Mouse (Mus musculus) left cerebral cortex, postnatal 25 days (tissue): Measurements from ENCODE around the gene Cirbp. TPM values are rescaled to one million over a fixed set of nuclear protein-coding genes. Genes with fewer than 3 reads are reported as not detected.
"Not testable (repeated sequence)": the region's sequence is repeated elsewhere in the genome, so short reads cannot be mapped to it uniquely, and the experiment has no call there.

Experiments
- DNase-seq, 2 experiments: peaks; one replicate each; pipeline ENCODE4 v3.0.0; 2022; ENCODE audit warnings: low spot score in 2 of 2, mixed read lengths in 1 of 2
- intact Hi-C: fragments of 180-260 bp; cut with DNase I; formaldehyde crosslinking; loops from one replicate; pipeline ENCODE4 v1.15.1; 2025
- total RNA-seq, 2 experiments: library from RNA; stranded (reverse); gene quantifications; 2 replicates each; pipeline ENCODE4 v1.2.3; 2021

Cirbp gene
- total RNA-seq, 2 experiments from 2014 or later: 77.3 to 90.1 TPM

GRCm38 (mm10) chr10:80190491-80191051, 24.8 kb downstream of the Cirbp start:
- peak; percentile 42 to 49 for DNase-seq
- intact Hi-C loops: no loop called here

GRCm38 (mm10) chr10:80193976-80194375, 28.2 kb downstream of the Cirbp start:
- intact Hi-C loops: no loop called here
- DNase-seq: no peak

DNA sequence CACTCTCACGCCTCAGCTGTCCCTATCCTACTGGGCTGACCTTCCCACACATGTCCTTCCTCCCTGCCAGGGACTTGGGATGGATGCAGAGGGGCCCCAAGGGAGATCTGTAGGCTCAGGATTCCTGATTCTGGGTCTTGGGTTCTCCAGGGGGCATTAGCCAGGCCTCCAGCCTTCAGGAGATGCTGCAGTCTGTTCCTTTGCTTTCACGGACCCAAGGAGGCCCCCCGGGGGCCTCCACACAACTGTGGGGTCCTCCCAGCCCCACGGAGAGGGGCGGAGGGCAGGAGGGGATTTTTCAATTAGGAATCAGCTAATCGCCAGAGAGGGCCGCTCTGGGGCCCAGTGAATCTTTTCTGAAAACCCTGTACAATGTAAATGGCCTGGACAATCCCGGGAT, 28.7 kb downstream of the Cirbp start:
- DNase-seq: no peak
- intact Hi-C loops: no loop called here

DNA sequence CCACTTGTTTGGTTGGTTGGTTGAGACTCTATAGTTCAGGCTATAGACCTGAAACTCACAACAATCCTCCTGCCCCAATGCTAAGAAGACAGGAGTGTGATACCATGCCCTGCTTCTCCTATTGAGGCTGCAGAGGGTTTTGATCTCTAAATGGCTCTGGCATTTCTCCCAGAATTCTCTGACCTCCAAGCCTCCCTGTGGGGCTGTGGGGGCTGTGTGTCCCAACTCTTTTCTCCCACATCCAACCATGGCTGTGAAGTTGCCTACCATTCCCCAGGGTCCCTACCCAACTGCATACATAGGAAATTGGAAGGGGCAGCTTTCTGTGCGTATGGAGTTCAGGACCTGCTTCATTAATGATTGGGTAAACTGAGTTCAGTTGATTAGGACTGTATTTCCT, 30.4 kb downstream of the Cirbp start:
- no peak for DNase-seq
- intact Hi-C loops: no loop called here

DNA sequence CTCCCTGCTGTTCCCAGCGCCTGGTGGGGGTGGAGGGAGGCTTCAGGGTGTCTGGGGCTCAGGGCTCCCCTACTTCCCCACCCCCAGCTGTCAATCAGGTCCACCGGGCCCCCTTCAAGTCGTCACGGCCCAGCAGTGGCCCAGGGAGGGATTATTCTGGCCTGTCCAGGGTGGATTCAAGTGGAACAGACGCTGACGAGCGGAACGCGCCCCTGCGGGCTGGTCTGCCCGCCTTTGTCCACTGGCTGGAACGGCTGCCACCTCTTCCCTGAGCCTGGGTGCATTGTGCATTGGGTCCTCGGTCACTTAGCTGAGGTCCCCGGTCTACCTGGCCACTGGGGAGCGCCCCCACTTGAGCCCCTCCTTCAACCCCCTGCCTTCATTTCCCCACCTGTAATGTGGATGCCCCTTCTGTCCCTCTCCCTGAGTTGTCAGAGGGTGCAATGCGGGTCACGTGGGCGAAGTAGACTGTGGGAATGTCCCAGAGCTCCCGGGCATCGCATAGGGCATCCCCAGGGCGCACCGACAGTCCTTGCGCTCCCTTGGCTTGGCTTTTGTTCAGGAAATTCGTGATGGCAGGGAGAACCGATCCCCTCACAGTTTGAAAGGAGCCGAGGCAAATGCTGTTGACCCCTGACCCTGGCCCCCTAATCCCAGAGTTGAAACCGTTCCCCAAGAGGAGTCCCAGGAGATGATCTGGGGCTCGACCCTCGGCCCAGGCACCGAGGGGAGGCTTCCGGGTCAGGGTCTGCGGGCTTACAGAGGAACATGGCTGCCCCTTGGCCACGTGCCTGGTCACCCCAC, 31.2 kb downstream of the Cirbp start:
- DNase-seq: no peak
- intact Hi-C loops: no loop called here

- peak; percentile 78 to 85 for DNase-seq
- intact Hi-C loops: loop anchor here (1.0 kb wide), 1 partner anchor 46 kb away; no protein-coding TSS in a partner anchor
Measured at GRCm38 (mm10) chr10:80199440-80200008, 33.7 kb downstream of the Cirbp start.

- DNase-seq: no peak
- intact Hi-C loops: no loop called here
Measured at GRCm38 (mm10) chr10:80200485-80200884, 34.7 kb downstream of the Cirbp start.

- DNase-seq: no peak
- intact Hi-C loops: no loop called here
Measured at GRCm38 (mm10) chr10:80204055-80204454, 38.3 kb downstream of the Cirbp start.

DNA sequence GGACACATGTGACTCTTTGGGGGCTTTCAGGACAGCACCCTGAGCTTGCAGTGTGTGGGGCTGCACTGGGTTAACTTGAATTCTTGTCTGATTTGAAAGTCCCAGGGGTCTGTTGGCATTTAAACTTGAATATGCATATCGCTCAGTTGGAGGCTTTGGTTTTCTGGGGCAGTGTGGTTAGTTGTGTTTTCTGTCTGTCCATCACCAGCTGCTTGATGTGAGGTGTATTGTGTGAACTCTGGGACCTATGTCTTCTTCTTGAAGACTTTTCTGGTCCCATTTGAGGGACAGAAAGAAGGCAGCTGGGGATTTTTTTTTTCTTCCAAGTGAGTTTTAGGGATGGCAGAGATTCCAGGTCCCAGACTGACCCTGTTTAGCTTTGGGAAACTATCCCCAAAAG, 41.4 kb downstream of the Cirbp start:
- intact Hi-C loops: no loop called here
- DNase-seq: no peak

DNA sequence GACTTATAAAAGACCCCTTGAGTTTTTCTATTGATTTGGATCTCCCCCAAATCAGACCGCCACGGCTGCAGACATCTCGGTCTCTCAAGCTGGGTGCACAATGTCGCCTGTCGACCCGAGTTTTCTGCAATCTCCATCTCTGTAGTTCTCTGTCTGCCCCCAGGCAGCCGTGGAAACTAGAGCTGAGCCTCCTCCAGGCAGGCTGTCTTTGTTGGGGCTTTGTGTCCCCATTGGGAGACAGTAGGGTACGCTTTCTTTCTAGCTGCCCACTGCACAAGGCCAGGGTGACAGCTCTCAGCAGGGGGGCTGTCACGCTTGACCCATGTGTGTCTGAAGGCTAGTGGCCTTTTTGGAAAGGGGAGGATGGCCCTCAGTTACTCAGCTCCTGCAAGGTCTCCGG, 41.9 kb downstream of the Cirbp start:
- intact Hi-C loops: no loop called here
- DNase-seq: no peak

GRCm38 (mm10) chr10:80208248-80208647, 42.5 kb downstream of the Cirbp start:
- intact Hi-C loops: no loop called here
- DNase-seq: no peak

DNA sequence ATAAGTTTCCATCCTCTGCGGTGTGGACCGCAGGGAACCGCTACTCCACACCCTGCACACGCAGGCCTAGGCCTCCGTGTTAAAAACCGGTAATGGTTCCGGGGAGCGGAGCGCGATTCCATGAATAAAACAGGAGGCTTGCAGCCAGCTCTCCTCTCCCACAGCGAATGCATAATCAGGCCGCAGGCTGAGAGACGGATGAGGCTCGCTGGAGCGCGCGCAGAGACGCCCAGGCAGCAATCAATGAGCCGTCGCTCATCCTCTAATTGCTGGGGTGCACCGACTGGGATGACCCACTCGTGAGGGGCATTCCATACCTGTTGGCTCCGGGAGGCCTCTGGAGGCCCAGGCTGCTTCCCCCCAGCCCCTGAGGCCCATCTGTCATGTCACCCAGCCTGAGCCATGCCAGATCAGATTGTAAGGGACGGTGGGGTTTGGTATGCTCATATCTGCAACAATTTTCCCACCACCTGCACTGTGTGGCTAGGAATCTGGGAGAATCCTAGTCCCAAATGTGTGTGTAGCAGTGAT, 43.1 kb downstream of the Cirbp start:
- DNase-seq: peak; percentile 26 to 64
- intact Hi-C loops: no loop called here

GRCm38 (mm10) chr10:80211547-80212103, 45.8 kb downstream of the Cirbp start:
- DNase-seq, intact Hi-C loops: not testable (repeated sequence)

- no peak for DNase-seq
- intact Hi-C loops: no loop called here
Measured at GRCm38 (mm10) chr10:80215048-80215772, 49.4 kb downstream of the Cirbp start.

GRCm38 (mm10) chr10:80220676-80221075, 54.9 kb downstream of the Cirbp start:
- no peak for DNase-seq
- intact Hi-C loops: no loop called here

Other genes with a start within 250 kb of the Cirbp start
- gene Kiss1r, start 249.0 kb upstream of the Cirbp start, total RNA-seq: 1 to 10 TPM; 7.1 to 7.8 TPM
- gene R3hdm4, start 244.8 kb upstream of the Cirbp start, total RNA-seq: 100 to 1,000 TPM; 366 to 394 TPM
- 1 to 10 TPM; 5.4 to 8.6 TPM for gene Arid3a, start 238.9 kb upstream of the Cirbp start, total RNA-seq
- 10 to 100 TPM; 41.1 to 49.9 TPM for gene Wdr18, start 205.8 kb upstream of the Cirbp start, total RNA-seq
- gene Grin3b, start 195.3 kb upstream of the Cirbp start, total RNA-seq: under 1 TPM; 0.14 to 0.23 TPM
- 100 to 1,000 TPM; 123 to 124 TPM for gene Tmem259, start 181.7 kb upstream of the Cirbp start, total RNA-seq
- 1 to 10 TPM; 6.0 to 8.2 TPM for gene Cnn2, start 177.4 kb upstream of the Cirbp start, total RNA-seq
- gene Abca7, start 169.5 kb upstream of the Cirbp start, total RNA-seq: 10 to 100 TPM; 10.9 to 12.3 TPM
- 1 to 10 TPM; 3.6 to 4.0 TPM for gene Arhgap45, start 149.3 kb upstream of the Cirbp start, total RNA-seq
- 10 to 100 TPM; 71.3 to 74.8 TPM for gene Polr2e, start 126.2 kb upstream of the Cirbp start, total RNA-seq
- gene Gpx4, start 118.8 kb upstream of the Cirbp start, total RNA-seq: 100 to 1,000 TPM; 504 to 528 TPM
- 10 to 100 TPM; 17.8 to 17.9 TPM for gene Sbno2, start 60.4 kb upstream of the Cirbp start, total RNA-seq
- gene Stk11, start 50.2 kb upstream of the Cirbp start, total RNA-seq: 10 to 100 TPM; 92.1 to 95.0 TPM
- gene Atp5d, start 27.4 kb upstream of the Cirbp start, total RNA-seq: 100 to 1,000 TPM; 372 to 381 TPM
- 100 to 1,000 TPM; 487 TPM for gene Cbarp, start 25.1 kb upstream of the Cirbp start, total RNA-seq
- 10 to 100 TPM; 74.3 to 98.7 TPM for gene Midn, start 17.7 kb upstream of the Cirbp start, total RNA-seq
- 1 to 10 TPM; 6.7 to 7.6 TPM for gene 1600002K03Rik, start 7.0 kb downstream of the Cirbp start, total RNA-seq
- 1 to 10 TPM; 9.2 to 9.9 TPM for gene Efna2, start 13.5 kb downstream of the Cirbp start, total RNA-seq
- 10 to 100 TPM; 40.9 to 41.2 TPM for gene Mum1, start 60.4 kb downstream of the Cirbp start, total RNA-seq
- gene Ndufs7, start 83.1 kb downstream of the Cirbp start, total RNA-seq: 100 to 1,000 TPM; 182 to 187 TPM
- 10 to 100 TPM; 27.6 to 30.7 TPM for gene Gamt, start 95.0 kb downstream of the Cirbp start, total RNA-seq
- gene Dazap1, start 95.5 kb downstream of the Cirbp start, total RNA-seq: 10 to 100 TPM; 76.9 to 93.8 TPM
- 100 to 1,000 TPM; 788 to 790 TPM for gene Rps15, start 126.5 kb downstream of the Cirbp start, total RNA-seq
- 100 to 1,000 TPM in 1 of 2 experiments, 10 to 100 TPM in 1; 93.4 to 103 TPM for gene Apc2, start 130.0 kb downstream of the Cirbp start, total RNA-seq
- 10 to 100 TPM; 27.3 to 29.8 TPM for gene 2310011J03Rik, start 154.6 kb downstream of the Cirbp start, total RNA-seq
- 1 to 10 TPM; 4.5 to 4.6 TPM for gene Pcsk4, start 163.5 kb downstream of the Cirbp start, total RNA-seq
- gene Reep6, start 164.0 kb downstream of the Cirbp start, total RNA-seq: 10 to 100 TPM; 10.5 to 11.2 TPM
- 1 to 10 TPM; 5.1 to 7.4 TPM for gene Adamtsl5, start 182.4 kb downstream of the Cirbp start, total RNA-seq
- gene Plk5, start 190.5 kb downstream of the Cirbp start, total RNA-seq: 10 to 100 TPM; 22.6 to 24.9 TPM
- gene Mex3d, start 221.7 kb downstream of the Cirbp start, total RNA-seq: 10 to 100 TPM; 17.7 to 22.2 TPM
- 100 to 1,000 TPM; 134 to 138 TPM for gene Mbd3, start 233.6 kb downstream of the Cirbp start, total RNA-seq
- gene Uqcr11, start 240.8 kb downstream of the Cirbp start, total RNA-seq: 100 to 1,000 TPM; 482 to 488 TPM